Mouse (Mus musculus): ENCODE data around the gene Gm49388.
A peak's percentile ranks its signal among the peaks of the same experiment; 100 is the strongest.

Gene Gm49388

DNA sequence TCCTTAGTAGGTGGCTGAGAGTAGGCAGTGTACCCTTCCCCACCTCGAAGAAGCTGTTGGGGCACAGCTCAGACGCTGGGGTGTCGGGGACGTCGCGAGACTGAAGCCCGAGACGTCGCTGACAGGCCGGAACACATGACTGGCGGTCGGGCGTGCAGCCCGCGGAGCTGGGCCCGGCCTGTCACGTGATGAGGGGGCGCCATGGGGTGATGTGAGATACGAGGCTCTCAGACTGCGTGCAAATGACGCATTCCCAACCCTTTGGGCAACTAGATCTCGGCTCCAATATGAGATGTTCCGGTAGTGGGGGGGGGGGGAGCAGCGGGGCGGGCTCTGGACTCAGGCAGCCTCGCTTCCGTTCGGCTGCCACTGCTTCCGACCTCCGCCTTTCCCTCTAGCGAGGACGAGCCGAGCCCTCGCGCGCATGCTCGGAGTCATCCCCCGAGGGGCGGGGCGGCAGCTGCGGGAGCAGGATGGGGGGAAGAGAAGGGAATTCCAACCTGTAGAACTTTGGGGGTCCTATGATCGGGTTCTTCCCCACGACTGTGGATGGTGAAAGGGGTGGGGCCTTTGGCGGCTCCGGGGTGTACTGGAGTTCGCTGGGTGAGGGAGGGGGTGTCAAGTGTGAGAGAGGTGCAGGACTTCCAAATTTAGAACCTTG lies 56.1 kb downstream of the Gm49388 start:
- DNase-seq (ENCODE audit: low spot score) = peak; percentile 91

DNA sequence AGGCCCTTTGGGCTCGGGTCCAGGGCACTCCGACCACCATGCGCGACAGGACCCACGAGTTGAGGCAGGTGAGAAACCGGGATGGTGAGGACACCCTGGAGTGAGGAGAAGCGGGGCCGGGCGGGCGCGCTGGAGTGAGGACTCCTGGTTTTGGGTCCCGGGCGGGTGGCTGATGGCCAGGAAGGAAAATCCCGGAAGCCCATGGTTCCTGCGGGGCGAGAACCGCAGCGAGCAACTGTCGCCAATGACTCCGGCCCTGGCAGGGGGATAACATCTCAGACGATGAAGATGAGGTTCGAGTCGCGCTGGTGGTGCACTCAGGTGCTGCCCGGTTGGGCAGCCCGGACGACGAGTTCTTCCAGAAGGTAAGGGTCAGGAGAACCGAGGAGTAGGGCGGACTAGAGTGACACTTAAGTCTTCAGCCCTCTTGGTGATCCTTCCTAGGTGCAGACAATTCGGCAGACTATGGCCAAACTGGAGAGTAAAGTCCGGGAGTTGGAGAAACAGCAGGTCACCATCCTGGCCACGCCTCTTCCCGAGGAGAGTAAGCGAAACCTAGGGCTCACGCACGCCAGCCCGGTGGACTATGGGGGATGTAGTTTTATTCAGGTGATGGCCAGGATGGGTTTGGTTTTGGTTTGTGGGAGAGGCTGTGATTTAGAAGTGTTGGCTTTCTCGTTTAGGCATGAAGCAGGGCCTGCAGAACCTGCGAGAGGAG lies 56.8 kb downstream of the Gm49388 start:
- peak; percentile 66 for DNase-seq (ENCODE audit: low spot score)

DNA sequence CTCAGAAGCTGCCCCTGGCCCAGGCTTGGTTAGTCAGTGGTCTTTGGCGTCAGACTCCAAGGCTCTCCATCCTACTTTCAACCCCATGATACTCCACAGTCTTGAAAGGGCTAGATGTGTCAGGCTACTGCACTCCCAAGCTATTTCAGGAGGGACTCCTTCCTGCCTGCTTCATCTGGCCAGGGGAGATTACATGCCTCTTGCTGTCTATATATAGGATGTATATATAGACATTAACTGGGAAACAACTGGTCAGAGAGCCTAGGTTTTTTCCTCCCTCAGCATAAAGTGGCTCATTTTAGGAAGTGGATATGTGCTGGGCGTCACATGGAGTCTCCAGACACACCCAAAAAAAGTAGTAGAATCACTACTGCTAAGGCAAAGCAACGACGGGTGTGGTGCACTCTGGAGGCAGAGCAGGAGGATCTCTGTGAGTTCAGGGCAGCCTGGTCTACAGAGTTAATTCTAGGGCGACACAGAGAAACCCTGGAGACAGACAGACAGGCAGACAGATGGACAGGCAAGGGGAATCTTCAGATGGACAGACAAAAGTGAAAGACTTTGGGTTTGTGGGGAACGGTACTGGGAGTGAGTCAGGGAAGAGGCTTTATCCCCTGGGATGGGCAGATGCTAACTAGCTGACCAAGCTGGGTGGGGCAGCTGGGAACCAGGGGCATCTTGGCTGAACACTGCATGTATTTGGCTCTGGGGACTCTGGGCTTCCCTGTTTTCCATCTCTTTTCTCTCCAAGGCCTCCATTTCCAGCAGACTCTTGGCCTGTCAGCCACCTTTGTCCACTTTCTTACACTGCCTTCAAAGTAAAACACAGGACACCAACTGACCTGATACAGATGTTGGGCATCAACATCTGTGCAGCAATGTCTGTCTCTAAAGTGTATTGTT lies 64.8 kb downstream of the Gm49388 start:
- no peak for DNase-seq (ENCODE audit: low spot score)

DNA sequence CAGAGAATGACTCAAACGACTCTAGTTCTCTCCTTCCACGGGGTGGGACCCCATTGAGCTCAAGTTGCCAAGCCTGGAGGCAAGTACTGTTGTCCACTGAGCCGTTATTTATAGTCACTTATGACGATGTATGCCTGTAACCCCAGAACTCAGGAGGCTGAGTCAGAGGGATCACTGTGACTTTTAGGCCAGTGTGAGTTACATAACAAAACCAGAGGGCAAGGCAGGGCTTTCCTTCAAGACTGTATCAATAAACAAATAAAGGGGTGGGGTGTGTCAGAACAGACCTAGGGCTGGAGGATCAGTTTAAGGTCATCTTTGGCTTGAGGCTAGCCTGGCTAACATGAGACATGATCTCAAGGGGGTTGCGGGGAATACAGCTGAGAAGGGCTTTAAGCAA lies 65.5 kb downstream of the Gm49388 start:
- no peak for DNase-seq (ENCODE audit: low spot score)
